Mouse (Mus musculus) myocyte (in vitro differentiated cells): ENCODE data around the gene Usp33. TPM values are rescaled to one million over a fixed set of nuclear protein-coding genes. Genes with fewer than 3 reads are reported as not detected.

Experiments used
- H3K27me3 ChIP-seq: one replicate; pipeline ENCODE4 v1.6.1; 2011; ENCODE audit not compliant: control insufficient read depth, insufficient read depth, insufficient read length
- H3K36me3 ChIP-seq: one replicate; pipeline ENCODE4 v1.6.1; 2011; ENCODE audit not compliant: control insufficient read depth, insufficient read depth
- H3K4me2 ChIP-seq: one replicate; pipeline ENCODE4 v1.6.1; 2011; ENCODE audit warnings: low read depth, control low read depth
- H3K4me3 ChIP-seq: one replicate; pipeline ENCODE4 v1.5.1; 2011; ENCODE audit warnings: mild to moderate bottlenecking, control low read depth, moderate library complexity
- H3K79me2 ChIP-seq: one replicate; pipeline ENCODE4 v1.6.1; 2011; ENCODE audit not compliant: control insufficient read depth, insufficient read depth
- H3ac ChIP-seq: one replicate; pipeline ENCODE4 v1.6.1; 2011; ENCODE audit not compliant: control insufficient read depth, insufficient read length
- CEBPB ChIP-seq: IDR thresholded peaks from 2 replicates; pipeline ENCODE4 v1.6.1; 2011; ENCODE audit warnings: mild to moderate bottlenecking, moderate library complexity; ENCODE audit not compliant: poor library complexity, insufficient read depth, severe bottlenecking
- E2F4 ChIP-seq: IDR thresholded peaks from one replicate; pipeline ENCODE4 v1.6.1; 2011; ENCODE audit warnings: mild to moderate bottlenecking, control low read depth, moderate library complexity; ENCODE audit not compliant: insufficient read depth
- MAX ChIP-seq: IDR thresholded peaks from one replicate; pipeline ENCODE4 v1.6.1; 2011; ENCODE audit warnings: low read depth, mild to moderate bottlenecking, control low read depth
- MYOD1 ChIP-seq, 3 experiments: IDR thresholded peaks; one replicate each; pipeline ENCODE4 v1.6.1; 2011; ENCODE audit warnings: control low read depth in 2 of 3, low read depth in 2 of 3, mild to moderate bottlenecking in 2 of 3, moderate library complexity in 1 of 3; ENCODE audit not compliant: insufficient read length in 2 of 3, control insufficient read depth in 1 of 3
- MYOG ChIP-seq, 3 experiments: IDR thresholded peaks; one replicate each; pipeline ENCODE4 v1.6.1; 2011; ENCODE audit warnings: control low read depth in 2 of 3, low read depth in 2 of 3, mild to moderate bottlenecking in 2 of 3; ENCODE audit not compliant: insufficient read length in 2 of 3, control insufficient read depth in 1 of 3, insufficient read depth in 1 of 3
- POLR2A ChIP-seq: IDR thresholded peaks from one replicate; pipeline ENCODE4 v1.6.1; 2011; ENCODE audit warnings: low read depth, mild to moderate bottlenecking, control low read depth, moderate library complexity; ENCODE audit not compliant: insufficient read length
- POLR2AphosphoS2 ChIP-seq: IDR thresholded peaks from one replicate; pipeline ENCODE4 v1.6.1; 2011; ENCODE audit warnings: low read depth, control low read depth; ENCODE audit not compliant: insufficient read length
- REST ChIP-seq: IDR thresholded peaks from one replicate; pipeline ENCODE4 v1.6.1; 2011; ENCODE audit warnings: mild to moderate bottlenecking, control low read depth, moderate library complexity; ENCODE audit not compliant: insufficient read depth, insufficient read length
- SRF ChIP-seq: IDR thresholded peaks from one replicate; pipeline ENCODE4 v1.6.1; 2011; ENCODE audit warnings: low read depth; ENCODE audit not compliant: control insufficient read depth, insufficient read length
- TCF12 ChIP-seq: IDR thresholded peaks from one replicate; pipeline ENCODE4 v1.6.1; 2011; ENCODE audit warnings: mild to moderate bottlenecking, control low read depth; ENCODE audit not compliant: poor library complexity, insufficient read depth, severe bottlenecking
- TCF3 ChIP-seq: IDR thresholded peaks from one replicate; pipeline ENCODE4 v1.6.1; 2011; ENCODE audit warnings: low read depth, control low read depth; ENCODE audit not compliant: insufficient read length
- USF1 ChIP-seq: IDR thresholded peaks from one replicate; pipeline ENCODE4 v1.6.1; 2011; ENCODE audit warnings: low read depth, mild to moderate bottlenecking, control low read depth, moderate library complexity
- polyA plus RNA-seq: library from polyadenylated mRNA; unstranded; fragments of >200 nt; fragmentation: generic; extraction: Trizol; gene quantifications from one replicate; pipeline ENCODE4 v1.2.1, GENCODE M21; 2012; ENCODE audit warnings: missing spikeins

Usp33 gene
- 7.9 TPM for polyA plus RNA-seq

DNA sequence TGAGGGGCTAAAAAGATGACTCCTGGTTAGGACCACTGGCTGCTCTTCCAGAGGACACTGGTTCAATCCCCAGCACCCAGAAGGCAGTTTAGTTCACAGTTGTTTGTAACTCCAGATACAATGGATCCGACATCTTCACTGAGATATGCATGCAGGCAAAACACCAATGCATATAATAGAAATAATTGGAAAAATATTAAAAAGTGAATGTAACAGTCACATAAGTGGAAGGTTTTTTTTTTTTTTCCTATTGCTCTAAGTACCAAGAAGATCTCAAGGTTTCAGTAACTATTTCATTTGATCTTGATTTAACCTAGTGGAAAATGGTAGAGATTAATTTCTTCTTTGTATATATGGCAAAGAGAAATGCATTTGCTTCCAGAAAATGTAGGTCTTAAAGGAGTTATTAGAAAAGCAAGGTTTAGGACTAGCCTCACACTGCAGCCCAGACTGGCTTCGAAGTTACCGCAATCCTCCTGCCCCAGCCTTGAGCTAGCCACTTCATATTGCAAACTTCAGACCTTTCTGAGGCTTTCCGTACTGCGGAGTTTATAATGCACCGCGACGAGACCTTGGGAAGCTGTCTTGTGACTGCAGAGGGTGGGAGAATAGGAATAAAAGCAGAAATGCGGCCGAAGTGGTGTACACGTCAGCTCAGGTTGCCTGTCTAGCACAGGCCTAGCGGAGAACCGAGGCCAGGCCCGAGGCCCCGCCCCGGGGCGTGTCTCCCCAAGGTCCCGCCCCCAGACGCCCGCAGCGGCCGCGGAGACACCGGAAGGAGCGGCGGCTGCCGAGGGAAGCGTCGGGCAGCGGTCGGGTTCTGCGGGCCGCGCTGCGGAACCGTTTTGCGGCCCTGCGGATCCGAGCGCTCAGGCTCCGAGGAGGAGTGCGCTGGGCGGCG is at the start of gene Usp33:
Gene Usp33 (plus strand): TSS at position 747 of the 901 bp plus-strand sequence.
- H3K36me3 ChIP-seq: no peaks in the 10 kb centered on the region
- TF ChIP-seq POLR2AphosphoS2: peak; percentile 86
- peak; percentile 83 for TF ChIP-seq POLR2A
- TF ChIP-seq USF1: no peak
- H3K4me2 ChIP-seq: peak within 1 kb of the TSS; percentile 94
- peak within 1 kb of the TSS; percentile 59 for H3K4me3 ChIP-seq
- no peaks in the 10 kb centered on the region for H3K27me3 ChIP-seq
- peaks cover 42% of the 10 kb centered on the region for H3K79me2 ChIP-seq
- peak within 1 kb of the TSS; percentile 71 for H3ac ChIP-seq

DNA sequence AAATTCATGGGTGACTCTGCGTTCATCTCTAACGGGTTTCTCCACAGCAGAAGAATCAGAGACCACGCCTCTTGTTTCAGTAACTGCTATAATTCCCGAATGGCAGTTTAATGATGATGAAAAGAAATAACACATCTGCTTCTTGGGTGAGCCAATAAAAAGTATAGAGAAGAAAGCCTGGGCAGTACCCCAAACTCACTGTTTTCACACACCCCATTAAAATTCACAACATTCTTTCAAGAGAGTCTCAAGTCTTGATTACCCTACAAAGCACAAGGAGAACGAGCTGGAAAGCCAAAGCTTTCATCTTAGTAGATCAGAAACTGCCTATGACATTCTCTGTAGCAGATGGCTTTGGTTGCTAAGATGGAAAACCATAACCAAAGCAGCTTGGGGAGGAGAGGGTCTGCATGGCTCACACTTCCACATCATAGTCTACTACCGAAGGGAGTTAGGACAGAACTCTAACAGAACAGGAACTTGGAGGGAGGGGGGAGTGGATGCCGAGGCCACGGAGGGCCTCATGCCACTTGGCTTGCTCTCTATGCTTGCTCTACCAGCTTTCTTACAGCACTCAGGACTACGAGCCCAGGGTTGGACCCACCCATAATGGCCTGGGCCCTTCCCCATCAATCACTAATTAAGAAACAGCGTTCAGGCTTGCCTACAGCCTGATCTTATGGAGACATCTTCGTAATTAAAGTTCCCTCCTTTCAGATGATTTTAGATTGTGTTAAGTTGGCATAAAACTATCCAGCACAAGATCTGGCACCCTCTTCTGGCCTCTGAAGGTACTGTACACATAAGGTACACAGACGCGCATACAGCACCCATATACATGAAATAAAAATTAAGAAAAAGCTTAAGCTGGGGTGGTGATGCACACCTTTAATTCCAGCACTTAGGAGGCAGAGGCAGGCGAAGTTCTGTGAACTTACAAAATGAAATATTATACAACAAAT is 45.6 kb upstream of the Usp33 start:
- Histone ChIP-seq H3ac (no peak overlapping the region), H3K79me2 (no peaks in the 10 kb centered on the region), H3K4me2 (no peak overlapping the region), H3K36me3 (no peaks in the 10 kb centered on the region), H3K4me3 (no peak overlapping the region), H3K27me3 (no peaks in the 10 kb centered on the region)
- TF ChIP-seq POLR2A: no peak
- no peak for TF ChIP-seq MAX
- no peak for TF ChIP-seq CEBPB
- no peak for TF ChIP-seq SRF
- TF ChIP-seq USF1: no peak

DNA sequence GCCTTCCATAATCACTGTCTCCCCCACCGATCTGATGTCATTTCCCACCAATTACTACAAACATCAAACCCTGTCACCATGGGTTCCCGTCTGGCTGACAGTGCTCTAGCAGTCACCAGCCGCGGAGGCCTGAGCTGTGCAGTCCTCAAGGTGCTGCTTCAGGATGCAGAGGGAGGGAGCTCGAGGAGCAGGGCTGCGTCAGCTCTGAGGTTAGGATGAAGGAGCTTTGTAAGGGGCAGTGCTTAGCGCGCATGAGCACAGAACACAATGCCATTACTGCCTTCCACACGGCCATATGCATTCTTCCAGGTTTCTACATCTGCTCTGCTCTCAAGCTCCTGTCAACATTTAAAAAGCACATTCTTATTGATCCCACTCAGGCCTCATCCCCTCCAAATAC is 43.3 kb upstream of the Usp33 start:
- no peak for TF ChIP-seq MAX
- TF ChIP-seq CEBPB: no peak
- no peak for TF ChIP-seq MYOG (IDR thresholded peaks at IDR 0.05; ENCODE audit: control insufficient read depth in 1 of 3, insufficient read depth in 1 of 3, insufficient read length in 2 of 3, low read depth in 2 of 3)
- no peak for TF ChIP-seq POLR2A
- no peak for TF ChIP-seq TCF3
- Histone ChIP-seq H3ac (no peak overlapping the region), H3K79me2 (no peaks in the 10 kb centered on the region), H3K36me3 (no peaks in the 10 kb centered on the region), H3K4me3 (no peak overlapping the region), H3K4me2 (no peak overlapping the region), H3K27me3 (no peaks in the 10 kb centered on the region)

DNA sequence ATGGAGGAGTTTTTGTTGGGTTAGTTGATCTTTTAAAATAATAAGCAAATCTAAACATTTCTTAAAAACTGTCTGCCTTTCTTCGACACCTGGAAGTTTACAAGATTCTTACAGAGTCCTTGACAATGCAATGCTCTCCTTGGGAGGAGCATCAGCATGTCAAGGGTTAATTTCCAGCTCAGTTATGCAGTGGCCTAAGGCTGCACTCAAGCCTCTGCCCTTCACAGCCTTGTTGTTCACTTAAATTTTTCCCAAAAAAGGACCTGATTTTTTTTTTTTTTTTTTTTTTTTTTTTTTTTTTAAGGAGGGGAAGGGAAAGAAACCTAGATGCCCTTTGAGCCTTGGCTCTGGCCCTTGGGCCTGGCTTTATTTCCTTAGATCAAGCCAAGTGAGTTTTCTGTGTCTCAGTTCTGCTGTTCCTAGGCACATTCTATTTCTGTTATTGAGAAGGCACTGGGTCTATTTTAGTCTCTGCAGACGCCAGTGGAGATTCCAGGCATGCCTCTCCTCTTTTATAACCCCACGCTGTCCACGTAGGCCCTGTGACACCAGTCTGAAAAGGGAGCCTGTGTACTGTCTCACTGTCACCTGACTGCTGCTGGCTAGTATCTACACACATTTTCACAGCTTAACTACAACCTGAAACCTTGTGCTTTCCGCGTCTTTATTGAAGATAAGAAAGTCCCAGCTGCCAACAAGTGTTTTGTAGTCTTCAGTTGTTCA is 42.0 kb upstream of the Usp33 start:
- H3ac ChIP-seq: no peak overlapping the region
- H3K36me3 ChIP-seq: no peaks in the 10 kb centered on the region
- H3K4me2 ChIP-seq: peak overlapping the region; percentile 41
- no peak overlapping the region for H3K4me3 ChIP-seq
- H3K27me3 ChIP-seq: no peaks in the 10 kb centered on the region
- TF ChIP-seq CEBPB: no peak
- peak in 1 of 3 experiments; percentile 15 for TF ChIP-seq MYOG (IDR thresholded peaks at IDR 0.05; ENCODE audit: control insufficient read depth in 1 of 3, insufficient read depth in 1 of 3, insufficient read length in 2 of 3, low read depth in 2 of 3)
- peak; percentile 30 for TF ChIP-seq TCF12
- no peak for TF ChIP-seq MYOD1 (IDR thresholded peaks at IDR 0.05; ENCODE audit: control insufficient read depth in 1 of 3, insufficient read length in 2 of 3, low read depth in 2 of 3)
- TF ChIP-seq POLR2A: no peak
- TF ChIP-seq E2F4: no peak
- no peak for TF ChIP-seq SRF
- no peak for TF ChIP-seq USF1
- no peak for TF ChIP-seq REST
- no peak for TF ChIP-seq POLR2AphosphoS2
- TF ChIP-seq TCF3: no peak
- TF ChIP-seq MAX: no peak
- H3K79me2 ChIP-seq: no peaks in the 10 kb centered on the region
